Mouse (Mus musculus): ENCODE measurements at regions not wholly inside any gene's neighbourhood (a gene's known extent, or its start where the extent isn't known, plus 50 kb on each side); places are given as distances from the start of the nearest gene placed in this dataset.

DNA sequence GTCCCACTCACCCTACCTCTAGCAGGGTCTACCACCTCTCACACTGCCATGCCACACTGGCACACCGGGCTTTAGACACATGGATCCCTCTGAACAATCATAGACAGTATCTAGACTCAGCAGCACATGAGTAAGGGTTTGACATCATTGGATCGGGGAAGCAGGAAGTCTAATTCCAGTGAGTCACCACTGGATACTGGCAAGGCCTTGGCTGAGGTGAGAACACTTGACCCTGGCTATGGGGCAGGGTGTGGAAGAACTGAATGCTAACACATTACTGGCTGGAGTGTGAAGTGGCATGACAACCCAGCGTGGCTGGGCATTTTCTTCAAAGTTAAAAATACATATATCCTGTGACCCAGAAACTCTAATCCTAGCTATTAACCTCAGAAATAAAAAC lies 114.4 kb downstream of the H2afy start:
- DNase-seq: no peak

DNA sequence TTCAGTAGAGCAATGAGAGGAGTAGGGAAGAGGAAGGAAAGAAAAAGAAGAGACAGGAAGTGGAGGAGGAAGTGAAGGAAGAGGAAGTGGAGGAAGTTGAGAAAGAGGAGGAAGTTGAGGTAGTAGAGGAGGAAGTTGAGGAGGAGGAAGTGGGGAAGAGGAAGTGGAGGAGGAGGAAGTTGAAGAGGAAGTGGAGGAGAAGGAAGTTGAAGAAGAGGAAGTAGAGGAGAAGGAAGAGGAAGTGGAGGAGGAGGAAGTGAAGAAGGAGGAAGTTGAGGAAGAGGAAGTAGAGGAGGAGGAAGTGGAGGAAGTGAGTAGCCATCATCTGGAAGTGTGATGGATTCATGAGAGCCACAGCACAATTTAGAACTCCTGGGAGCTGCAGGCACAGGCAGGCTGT lies 122.2 kb downstream of the H2afy start:
- no peak for DNase-seq

- no peak for DNase-seq
These were observed 125.7 kb downstream of the H2afy start for GRCm38 (mm10) chr13:56010416-56010815.

GRCm38 (mm10) chr13:56006827-56007226 lies 129.3 kb downstream of the H2afy start:
- no peak for DNase-seq

DNA sequence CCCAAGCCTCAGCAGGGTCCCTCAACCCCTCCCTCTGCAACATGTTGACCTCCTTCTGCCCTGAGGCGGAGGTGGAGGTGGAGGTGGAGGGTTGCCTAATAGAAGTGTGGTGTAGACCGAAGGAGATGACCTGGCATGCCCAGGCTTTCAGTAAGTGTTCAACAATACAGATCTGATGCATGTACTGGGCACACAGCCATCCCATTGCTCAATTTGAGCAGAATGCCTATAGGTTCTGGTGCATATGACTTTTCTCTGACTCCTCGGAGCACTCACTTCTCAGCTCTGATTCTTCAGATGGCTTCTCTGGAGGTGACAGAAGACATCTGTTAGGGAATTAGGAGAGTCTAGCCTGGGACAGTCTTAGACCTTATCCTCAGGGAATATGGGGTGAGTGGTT lies 130.4 kb downstream of the H2afy start:
- no peak for DNase-seq

DNA sequence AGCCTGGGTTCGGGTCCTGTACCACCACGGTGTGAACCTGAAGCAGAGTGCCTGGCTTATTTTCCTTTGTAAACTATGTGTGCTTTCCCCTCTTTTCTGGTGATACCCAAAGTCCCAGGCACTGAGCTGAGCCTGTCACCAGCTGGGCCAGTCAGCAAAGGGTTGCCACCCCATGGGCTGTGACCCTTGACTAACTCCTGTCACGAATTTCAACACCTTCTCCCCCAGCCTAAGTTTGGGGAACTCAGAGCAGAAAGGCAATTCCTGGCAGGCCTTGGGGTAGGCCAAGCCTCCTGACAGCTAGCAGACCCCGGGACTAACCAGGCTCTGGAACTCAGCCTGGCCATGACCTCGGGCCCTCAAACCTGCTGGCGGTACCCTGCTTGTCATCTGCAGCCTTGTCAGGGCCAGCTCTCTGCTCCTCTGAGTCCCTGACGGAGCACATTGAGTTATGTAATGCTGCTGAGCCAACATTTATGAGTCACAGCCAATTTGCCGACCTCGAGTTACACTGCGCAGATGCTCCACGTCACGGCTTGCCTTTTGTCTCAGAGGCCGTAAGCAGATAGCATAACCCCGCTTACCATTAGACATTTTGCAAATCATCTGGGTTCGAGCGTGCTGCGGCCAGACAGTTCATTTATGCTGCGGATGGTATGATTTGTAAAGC lies 132.3 kb downstream of the H2afy start:
- no peak for DNase-seq

GRCm38 (mm10) chr13:55995255-55995654 lies 140.9 kb downstream of the H2afy start:
- DNase-seq: no peak

- DNase-seq: no peak
These were observed 141.7 kb downstream of the H2afy start for GRCm38 (mm10) chr13:55994460-55994859.

DNA sequence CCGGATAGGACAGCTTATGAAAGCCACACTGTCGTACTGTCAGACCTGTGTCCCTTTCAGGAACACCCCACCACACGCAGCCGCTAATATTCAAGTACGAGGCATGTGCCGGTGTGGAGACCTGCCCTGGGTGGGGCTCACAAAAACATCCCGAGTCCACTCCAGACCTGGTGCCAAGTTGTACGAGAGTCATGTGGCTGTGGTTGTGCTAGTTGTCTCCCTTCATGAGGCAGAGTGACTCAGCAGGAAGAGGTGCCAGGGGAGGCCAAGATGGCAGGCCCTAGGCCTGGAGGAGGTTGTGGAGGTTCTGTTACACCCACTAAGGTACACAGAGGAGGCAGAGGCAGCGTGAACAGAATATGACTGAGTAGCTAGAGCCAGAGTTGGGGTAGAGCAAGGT lies 143.5 kb downstream of the H2afy start:
- no peak for DNase-seq

DNA sequence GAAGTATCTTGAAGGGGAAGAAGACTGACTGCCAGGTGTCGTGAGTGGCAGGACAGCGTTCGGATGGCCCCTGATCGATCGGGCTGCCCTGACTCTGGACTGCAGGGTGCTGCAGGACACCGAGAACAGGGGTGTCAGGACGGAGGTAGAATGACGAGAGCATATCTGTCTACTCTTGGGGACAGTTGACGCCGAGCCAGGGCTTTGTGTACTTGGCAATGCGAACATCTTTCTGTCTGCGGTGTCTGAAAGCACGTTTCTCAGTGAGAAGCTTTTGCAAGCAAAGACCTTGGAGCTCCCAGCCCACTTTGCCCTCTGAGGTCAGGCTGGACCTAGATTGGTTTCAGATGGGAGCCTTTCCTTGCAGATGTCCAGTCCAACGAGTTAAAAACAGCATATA lies 144.9 kb downstream of the H2afy start:
- no peak for DNase-seq

- no peak for DNase-seq
These were observed 146.0 kb downstream of the H2afy start for GRCm38 (mm10) chr13:55990186-55990585.

DNA sequence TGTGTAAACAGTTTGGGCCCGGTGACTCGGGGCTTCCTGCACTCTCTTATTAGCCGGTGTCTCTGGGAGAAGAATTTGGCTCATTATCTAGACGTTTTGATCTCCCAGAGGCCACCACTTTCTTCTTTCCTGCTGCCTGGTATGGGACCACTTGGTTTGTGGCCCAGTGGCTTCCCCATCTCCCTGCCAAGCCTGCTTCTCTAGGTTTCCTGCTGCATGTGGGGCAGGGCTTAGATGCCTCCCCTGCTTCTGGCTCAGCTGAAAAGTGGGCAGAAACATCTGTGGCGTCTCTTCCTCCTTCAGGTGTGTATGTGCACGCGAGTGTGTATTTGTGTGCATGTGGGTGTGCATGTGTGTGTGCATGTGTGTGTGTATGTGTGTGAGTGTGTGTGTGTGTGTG lies 146.8 kb downstream of the H2afy start:
- no peak for DNase-seq

GRCm38 (mm10) chr13:55985396-55985795 lies 149.4 kb upstream of the Pitx1 start:
- DNase-seq: no peak

DNA sequence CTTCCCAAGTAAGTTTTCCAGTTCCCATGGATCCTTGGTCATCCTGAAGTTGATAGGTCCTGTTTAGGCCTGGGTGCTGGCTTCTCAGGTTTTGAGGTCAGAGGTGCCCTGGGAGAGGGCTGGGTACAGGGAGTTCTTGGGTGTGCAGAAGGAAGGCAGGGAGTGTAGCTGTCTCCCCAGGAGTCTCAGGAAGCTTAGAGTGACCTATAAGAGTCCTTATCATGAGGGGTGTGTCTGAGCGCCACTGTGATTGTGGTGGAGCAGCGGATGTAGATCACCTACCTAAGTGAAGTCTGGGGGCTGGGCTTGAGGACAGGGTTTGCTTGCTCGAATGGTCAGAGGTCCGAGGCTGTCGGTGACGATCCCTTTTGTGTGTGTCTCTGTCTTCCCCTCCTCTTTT lies 148.8 kb upstream of the Pitx1 start:
- DNase-seq: no peak

- no peak for DNase-seq
These were observed 147.9 kb upstream of the Pitx1 start for GRCm38 (mm10) chr13:55983851-55984250.

- DNase-seq: no peak
These were observed 145.0 kb upstream of the Pitx1 start for GRCm38 (mm10) chr13:55981041-55981440.

DNA sequence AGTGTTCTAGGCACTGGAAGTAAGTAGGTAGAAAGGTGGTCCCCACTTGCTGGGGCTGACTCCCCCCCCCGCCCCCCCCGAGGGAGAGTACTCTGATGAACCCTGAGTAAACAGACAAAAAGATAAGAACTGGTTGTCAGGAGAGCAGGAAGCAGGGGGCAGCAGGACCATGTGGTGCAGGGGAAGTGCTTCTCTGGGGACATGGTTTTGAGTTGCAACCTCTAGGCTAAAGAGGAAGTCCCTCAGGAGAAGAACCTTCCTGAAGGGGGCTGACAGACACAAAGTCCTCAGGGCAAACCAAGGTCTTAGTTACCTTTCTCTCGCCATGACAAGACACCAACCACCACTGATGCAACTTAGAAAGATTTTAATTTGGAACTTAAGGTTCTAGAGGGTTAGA lies 141.9 kb upstream of the Pitx1 start:
- DNase-seq: no peak

DNA sequence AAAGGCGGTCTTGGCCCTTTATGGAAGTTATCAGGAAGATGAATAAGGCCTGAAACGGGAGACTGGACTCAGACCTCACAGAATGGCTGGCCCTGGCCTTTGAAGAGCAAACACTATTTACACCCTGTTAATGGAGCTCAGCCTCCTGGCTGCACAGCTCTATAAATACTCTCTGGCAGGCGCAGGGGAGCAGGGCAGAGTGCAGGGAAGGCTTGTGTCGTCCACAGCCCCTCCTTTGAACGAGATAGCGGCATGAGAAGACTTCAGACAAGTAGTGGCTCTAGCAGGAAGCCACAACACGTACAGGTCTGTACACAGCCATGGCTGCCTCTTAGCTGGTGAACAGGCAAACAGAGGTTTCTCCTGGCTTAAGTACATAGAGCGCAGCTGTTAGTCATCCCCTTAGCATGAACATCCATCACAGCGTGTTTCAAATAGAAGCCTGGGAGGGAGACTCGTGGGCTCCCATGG lies 141.0 kb upstream of the Pitx1 start:
- DNase-seq: no peak

- no peak for DNase-seq
These were observed 138.1 kb upstream of the Pitx1 start for GRCm38 (mm10) chr13:55974105-55974504.

DNA sequence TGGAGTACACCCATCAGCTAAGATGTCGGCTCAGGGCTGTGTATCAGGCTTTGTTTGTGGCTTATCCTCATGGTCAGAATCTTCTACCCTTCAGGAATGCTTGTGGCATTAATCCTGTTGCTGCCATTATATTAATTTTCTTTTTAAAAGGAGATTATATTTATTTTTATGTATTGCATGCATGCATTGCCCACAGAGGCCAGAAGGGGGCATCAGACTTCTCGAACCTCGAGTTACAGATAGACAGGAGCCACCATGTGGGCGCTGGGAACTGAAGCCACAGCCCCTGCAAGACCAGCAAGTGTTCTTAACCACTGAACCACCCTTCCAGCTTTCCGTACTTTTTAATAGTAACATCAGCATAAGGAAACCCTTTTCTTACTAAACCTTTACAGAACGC lies 134.7 kb upstream of the Pitx1 start:
- no peak for DNase-seq

DNA sequence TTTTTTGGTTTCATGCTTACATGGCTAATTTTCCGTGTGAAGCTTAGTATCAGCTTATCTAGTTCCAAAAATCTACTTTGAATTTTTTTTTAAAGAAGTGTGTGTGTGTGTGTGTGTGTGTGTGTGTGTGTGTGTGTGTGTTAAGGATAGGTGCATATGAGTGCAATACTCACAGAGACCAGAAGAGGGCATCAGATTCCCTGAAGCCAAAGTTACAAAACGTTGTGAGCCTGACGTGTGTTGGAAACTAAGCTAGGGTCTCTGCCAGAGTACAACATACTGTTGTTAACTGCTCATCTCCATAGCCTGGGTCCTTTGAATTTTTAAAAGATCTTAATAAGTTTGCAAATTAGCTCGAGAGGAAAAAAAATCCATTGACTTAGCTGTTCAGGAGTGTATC lies 133.5 kb upstream of the Pitx1 start:
- no peak for DNase-seq

GRCm38 (mm10) chr13:55967151-55967550 lies 131.2 kb upstream of the Pitx1 start:
- no peak for DNase-seq

DNA sequence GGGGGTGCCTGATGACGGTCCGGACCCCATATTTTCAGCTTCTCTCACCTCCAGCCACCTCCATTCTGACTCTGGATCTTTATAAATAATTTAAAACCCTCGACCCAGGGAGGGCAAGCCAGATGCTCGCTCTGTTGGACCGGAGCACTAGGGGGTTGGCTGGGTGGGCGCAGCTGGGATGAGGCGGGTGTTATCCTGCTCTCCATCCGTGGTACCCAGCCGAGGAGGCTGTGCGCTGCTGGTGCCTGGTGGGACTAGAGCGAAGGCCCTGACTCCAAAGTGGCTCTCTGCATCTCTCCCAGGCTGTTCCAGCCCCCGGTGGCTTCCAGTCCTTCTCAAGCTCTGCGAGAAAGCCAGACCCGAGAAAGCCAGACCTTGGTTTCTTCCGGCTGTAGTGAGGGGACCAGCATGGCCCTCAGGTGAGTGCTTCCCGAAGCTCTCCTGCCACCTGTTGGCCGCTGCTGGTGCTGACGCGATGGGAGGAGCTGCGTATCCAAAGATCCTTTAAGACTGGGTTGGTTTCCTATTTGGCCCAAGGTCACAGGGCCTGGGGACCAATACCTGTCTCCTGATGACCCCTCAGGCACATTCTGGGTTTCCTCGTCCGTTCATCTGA lies 127.1 kb upstream of the Pitx1 start:
- peak; percentile 44 to 53 for DNase-seq

DNA sequence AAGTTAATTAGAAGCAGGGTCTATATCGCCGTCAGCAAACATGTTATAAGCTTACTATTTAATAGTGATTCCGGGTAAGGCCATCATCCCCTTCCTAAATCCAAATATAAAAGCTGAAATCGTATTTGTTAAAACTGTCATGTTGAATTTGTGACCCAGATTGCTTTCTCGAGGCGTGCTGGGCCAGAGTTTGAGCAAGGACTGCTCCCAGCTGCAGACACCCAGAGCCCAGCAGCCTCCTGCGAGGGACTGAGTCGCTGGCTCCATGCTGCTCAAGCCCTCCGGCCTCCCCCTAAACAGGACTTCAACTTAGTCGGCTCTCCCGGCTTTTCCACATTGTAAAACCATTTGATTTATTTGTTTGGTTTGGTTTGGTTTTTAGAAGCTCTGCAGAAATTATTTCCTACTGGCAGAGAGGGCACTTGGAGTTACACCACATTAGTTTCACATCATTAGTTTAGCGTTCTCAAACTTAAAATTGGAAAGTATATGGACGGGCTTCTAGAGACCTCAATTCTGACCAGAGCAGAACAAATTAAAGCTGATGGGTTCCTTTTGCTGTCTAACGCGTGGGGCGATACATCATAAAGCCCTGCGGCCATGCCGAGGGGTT lies 126.4 kb upstream of the Pitx1 start:
- no peak for DNase-seq
